Mouse (Mus musculus): Measurements from ENCODE around the gene Egfl7.

The Egfl7 gene

GRCm38 (mm10) chr2:26579714-26580113 lies at the start of gene Egfl7:
Gene Egfl7 (plus strand): TSS chr2:26580014.
- no peak for DNase-seq

GRCm38 (mm10) chr2:26531829-26532228 lies 48.0 kb upstream of the Egfl7 start:
- DNase-seq, result no peak

- no peak for DNase-seq
Measured at GRCm38 (mm10) chr2:26533249-26533648, 46.6 kb upstream of the Egfl7 start.

DNA sequence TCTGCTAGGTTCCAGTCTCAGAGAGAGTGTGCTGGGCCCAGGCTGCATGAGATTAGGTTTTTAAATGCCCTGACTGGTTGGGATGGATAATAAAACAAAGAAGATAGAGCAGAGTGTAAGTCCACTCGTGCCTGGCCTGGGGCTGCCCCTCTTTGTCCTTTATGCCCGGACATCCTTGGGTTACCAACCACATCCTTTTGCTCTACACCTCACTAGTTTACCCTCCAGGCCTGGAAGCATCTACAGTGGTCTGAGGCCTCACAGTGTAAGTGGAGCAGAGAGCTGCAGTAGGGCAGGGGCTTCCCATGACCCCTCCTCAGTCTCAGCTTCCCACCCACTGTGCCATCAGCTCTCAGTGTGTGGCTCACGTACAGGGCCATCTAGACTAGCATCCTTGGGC lies 45.7 kb upstream of the Egfl7 start:
- DNase-seq, result no peak

GRCm38 (mm10) chr2:26534616-26535015 lies 45.2 kb upstream of the Egfl7 start:
- no peak for DNase-seq

DNA sequence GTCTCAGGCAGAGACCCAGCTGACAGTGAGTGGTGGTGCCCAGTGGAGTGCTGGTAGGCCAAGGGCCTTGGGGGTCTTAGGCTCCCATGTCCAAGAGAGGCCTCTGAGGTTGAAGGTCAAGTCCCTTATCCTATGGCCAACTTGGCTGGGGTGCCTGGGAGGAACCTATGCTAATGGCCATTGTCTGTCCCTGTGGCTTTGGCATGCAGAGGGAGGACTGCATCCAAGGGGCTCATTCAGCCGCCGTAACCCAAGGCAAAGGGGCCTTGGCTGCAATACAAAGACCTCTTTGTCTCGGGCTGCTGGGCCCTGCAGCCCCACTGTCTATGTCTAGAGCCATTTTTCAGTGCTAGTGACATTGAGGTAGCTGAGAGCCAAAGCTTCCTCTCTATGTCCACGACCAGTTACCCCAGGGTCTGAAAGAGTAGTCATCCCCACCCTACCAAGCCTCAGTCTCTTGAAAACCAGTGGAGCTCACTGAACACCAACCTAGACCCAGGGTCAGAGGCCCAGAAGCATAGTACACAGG lies 44.2 kb upstream of the Egfl7 start:
- no peak for DNase-seq

GRCm38 (mm10) chr2:26539516-26539915 lies 40.3 kb upstream of the Egfl7 start:
- no peak for DNase-seq

GRCm38 (mm10) chr2:26540721-26541120 lies 39.1 kb upstream of the Egfl7 start:
- no peak for DNase-seq

DNA sequence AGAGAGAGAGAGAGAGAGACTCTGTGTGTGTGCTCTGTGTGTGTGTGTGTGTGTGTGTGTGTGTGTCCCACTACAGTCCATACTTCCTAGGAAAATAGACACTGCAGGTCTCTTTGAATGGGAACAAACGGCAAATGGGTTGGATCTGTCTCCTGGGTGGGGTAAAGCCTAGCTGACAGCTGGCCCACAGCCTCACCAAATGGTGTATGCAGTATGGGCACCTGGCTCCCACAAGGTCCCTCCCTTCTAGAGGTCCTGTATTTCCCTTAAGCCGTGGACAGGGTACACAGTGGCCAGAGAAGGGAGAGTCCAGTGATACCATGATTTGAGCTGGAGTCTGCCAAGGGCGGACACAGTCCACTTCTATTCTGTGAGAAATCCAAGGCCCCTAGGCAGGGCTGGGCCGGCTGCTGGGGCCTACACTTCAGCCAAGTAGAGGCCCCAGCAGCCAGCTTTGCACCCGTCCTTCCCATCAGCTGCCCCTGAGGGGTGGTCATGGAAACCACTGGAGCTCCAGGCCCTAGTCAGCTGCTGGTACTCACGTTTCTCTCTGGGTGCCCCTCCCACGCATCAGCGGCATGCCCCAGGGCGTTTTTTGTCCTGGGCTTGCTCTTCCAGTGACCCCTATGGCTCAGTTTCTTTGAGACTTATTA lies 38.4 kb upstream of the Egfl7 start:
- DNase-seq, result no peak

GRCm38 (mm10) chr2:26543155-26543554 lies 36.7 kb upstream of the Egfl7 start:
- DNase-seq, result no peak

DNA sequence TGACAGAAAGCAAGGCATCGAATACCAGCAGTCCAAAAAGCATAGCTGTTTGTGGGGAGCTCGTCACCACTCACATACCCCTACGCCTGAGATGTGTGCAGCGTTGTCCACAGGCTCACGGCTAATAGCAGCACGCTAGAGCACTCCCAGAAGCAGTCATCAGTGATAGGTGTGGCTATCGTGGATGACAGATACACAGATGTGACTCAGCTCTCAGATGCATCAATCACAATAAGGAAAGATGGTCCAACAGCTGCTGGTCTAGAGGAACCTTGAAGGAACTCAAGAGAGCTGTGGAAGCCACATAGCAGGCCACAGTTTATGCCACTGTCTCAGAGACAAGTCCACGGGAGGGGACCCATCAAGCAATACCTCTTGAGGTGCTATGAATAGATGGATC lies 36.0 kb upstream of the Egfl7 start:
- no peak for DNase-seq

DNA sequence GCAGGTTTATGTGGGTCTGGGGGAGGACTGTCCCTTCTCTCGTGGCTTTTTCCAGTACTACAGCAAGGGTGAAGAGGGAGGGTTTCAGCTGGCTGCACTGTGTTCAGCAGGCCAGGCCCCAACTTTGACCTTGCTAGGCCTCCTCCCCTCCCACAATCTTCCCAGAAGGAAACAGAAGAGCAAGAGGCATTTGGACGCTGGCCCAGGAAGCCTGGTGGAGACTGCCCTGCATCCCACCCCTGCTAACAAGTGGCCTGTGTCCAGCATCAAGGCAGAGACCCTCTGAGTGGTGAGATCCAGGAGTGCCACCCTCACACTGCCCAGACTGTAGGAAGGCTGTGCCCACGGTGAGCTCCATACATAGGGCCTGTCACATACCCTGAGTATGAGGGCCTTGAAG lies 35.5 kb upstream of the Egfl7 start:
- DNase-seq, result no peak

- DNase-seq, result no peak
Measured at GRCm38 (mm10) chr2:26547481-26547880, 32.3 kb upstream of the Egfl7 start.

- no peak for DNase-seq
Measured at GRCm38 (mm10) chr2:26549801-26550200, 30.0 kb upstream of the Egfl7 start.

- DNase-seq, result no peak
Measured at GRCm38 (mm10) chr2:26550205-26550604, 29.6 kb upstream of the Egfl7 start.

GRCm38 (mm10) chr2:26550777-26551176 lies 29.0 kb upstream of the Egfl7 start:
- no peak for DNase-seq

GRCm38 (mm10) chr2:26551446-26551845 lies 28.4 kb upstream of the Egfl7 start:
- no peak for DNase-seq

DNA sequence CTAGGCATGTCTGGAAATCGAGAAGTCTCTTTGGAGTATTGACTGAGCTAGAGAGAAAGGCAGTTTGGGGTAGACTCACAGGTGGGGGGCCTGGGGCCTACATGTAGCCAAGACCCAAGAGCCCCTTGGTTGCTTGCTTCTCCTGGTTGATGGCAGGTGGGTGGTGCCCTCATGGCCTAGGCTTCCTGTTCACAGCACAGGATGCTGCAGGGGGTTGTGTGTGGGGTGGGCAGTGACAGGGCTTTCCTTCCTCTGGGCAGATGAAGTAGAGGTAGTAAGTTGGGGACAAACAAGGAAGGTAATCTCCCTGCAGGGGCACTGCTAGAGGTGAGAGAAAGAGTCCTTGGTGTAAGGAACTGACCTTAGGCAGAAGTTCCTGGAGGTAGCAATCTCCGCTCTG lies 27.7 kb upstream of the Egfl7 start:
- DNase-seq, result no peak

DNA sequence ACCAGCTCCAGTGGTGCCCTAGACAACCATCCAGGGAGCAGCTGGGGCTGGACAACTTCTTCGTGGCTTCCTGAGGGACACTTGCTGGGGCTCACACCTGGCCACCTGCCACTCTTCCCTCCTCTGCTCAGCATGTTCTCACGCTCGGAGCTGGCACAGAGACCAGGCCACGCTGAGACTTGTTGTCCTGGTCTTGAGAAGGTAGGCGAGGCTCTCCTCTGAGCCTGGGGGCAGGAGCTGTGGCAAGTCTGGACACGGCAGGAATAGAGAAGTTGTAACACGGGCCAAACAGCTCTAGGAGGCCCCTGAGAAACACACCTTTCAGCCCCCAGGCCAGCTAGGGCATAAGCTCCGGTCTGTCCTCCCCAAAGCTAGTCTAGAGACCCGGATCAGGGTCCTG lies 25.9 kb upstream of the Egfl7 start:
- no peak for DNase-seq

- DNase-seq, result no peak
Measured at GRCm38 (mm10) chr2:26555076-26555475, 24.7 kb upstream of the Egfl7 start.

- DNase-seq, result no peak
Measured at GRCm38 (mm10) chr2:26556535-26556993, 23.2 kb upstream of the Egfl7 start.

DNA sequence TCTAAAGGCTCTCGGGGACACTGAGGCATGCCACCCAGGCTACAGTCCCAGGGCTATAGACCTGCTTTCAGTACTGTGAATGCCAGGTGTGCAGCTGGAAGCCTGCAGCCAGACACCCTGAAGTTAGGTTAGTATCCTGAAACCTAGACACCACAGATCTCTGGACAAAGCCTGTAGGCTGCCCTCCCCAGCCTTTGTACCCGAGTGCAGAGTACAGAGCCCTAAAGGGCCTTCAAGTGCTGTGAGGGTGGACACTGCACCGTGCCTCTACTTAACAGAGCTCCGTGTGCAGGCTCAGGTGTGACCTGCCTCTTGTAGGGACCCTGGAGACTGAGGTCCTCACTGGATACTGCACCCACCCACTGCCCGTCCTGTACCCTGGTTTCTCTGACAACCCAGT lies 19.3 kb upstream of the Egfl7 start:
- DNase-seq, result no peak

DNA sequence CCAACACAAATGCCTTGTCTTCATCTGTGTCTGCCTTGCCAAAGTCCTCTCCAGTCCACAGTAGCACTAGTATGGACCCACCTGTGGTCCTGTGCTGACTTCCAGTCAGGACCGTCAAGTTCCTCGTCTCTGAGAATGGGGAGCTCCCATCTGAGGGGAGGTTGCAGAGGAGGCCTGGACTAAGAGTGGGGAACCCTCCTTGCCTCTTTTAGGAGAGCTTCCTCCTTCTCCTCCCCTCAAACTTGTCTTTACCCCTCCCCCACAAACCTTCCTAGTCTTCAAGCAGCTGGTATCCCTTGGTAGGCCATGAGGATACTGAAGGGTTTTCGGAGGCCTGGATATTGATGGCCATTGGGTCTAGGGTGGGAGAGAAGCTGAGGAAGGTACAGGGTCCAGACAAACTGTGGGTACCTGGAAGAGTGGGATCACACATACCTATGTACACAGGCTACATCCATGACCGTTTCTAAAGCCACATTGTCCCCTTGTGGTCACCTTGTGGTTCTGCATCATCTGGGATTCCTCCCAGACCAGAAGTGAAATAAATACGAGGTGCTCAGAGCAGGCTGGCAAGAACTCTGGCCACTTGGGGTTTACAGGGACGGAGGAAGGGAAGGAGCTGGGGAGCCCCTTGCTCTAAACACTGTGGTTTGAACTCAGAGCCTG lies 18.3 kb upstream of the Egfl7 start:
- peak; percentile 21 to 36 for DNase-seq

GRCm38 (mm10) chr2:26566221-26566620 lies 13.6 kb upstream of the Egfl7 start:
- DNase-seq, result peak; percentile 76 to 80

DNA sequence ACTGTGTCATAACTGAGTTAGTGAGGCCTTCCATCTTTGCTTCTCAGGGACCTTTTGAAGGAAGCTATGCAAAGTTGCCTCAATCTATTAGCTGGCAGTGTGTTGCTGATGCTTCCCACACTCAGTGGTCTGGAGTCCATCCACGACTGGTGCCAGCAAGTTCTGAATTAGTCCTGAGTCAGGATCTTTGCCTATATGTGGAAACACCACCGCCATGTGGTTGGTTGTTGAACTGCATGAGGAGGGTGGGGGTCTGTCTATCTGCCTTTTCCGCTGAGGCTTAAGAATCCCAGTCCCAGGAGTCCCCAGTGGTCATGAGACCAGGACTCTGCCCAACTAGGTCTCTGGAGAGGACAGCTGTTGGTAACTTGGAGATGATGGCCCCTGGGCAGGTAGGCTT lies 9.8 kb upstream of the Egfl7 start:
- DNase-seq, result peak; percentile 69 to 74

Measured in B cell, adult 2 months (primary cell).